Mouse (Mus musculus) CH12.LX (cell line): ENCODE measurements around the gene Irs3. TPM values are rescaled to one million over a fixed set of nuclear protein-coding genes. Genes with fewer than 3 reads are reported as not detected.
"Not testable (repeated sequence)": the region's sequence is repeated elsewhere in the genome, so short reads cannot be mapped to it uniquely, and the experiment has no call there.

Experiments used
- DNase-seq: peaks from one replicate; pipeline ENCODE4 v3.0.0-alpha.2; 2013; ENCODE audit errors: extremely low read depth
- H3K27ac ChIP-seq: 2 replicates; pipeline ENCODE4 v1.5.1; 2012; ENCODE audit warnings: low read depth, mild to moderate bottlenecking, control low read depth, moderate library complexity; ENCODE audit not compliant: insufficient read depth
- H3K27me3 ChIP-seq: replicated peaks from 2 replicates; pipeline ENCODE3; 2012; ENCODE audit warnings: inconsistent platforms
- H3K36me3 ChIP-seq, 2 experiments: replicated peaks in 1 of 2; 2 replicates each; pipeline versions ENCODE3 to v1.6.1; 2012; ENCODE audit warnings: inconsistent platforms in 1 of 2, low read length in 1 of 2, mild to moderate bottlenecking in 1 of 2, mixed read lengths in 1 of 2, moderate library complexity in 1 of 2; ENCODE audit not compliant: control insufficient read depth in 1 of 2, insufficient read depth in 1 of 2
- H3K4me1 ChIP-seq, 2 experiments: 2 replicates each; pipeline ENCODE4 v1.6.1; 2012; ENCODE audit warnings: inconsistent platforms in 1 of 2, moderate library complexity in 1 of 2; ENCODE audit not compliant: insufficient read depth in 2 of 2, control insufficient read depth in 1 of 2
- H3K4me2 ChIP-seq: 2 replicates; pipeline ENCODE4 v1.6.1; 2012; ENCODE audit warnings: low read depth, mild to moderate bottlenecking, control low read depth; ENCODE audit not compliant: poor library complexity, insufficient read depth, severe bottlenecking
- H3K4me3 ChIP-seq, 3 experiments: fragments of 150-350 bp in 1 of 3; sonication (generic) in 1 of 3; replicated peaks in 1 of 3; 2 replicates each; pipeline versions ENCODE3 to v1.5.1; 2011 to 2012; ENCODE audit warnings: low read depth in 2 of 3, low read length in 2 of 3, mild to moderate bottlenecking in 2 of 3, moderate library complexity in 2 of 3, control low read depth in 1 of 3, improper control_type of control experiment in 1 of 3, inconsistent platforms in 1 of 3, mixed read lengths in 1 of 3; ENCODE audit not compliant: poor library complexity in 1 of 3
- H3K79me2 ChIP-seq: replicated peaks from 2 replicates; pipeline ENCODE4 v1.6.1; 2012; ENCODE audit warnings: mild to moderate bottlenecking, moderate library complexity; ENCODE audit not compliant: control insufficient read depth, poor library complexity, insufficient read depth, severe bottlenecking; ENCODE audit errors: extremely low read depth
- H3K9ac ChIP-seq: 2 replicates; pipeline ENCODE4 v1.6.1; 2012; ENCODE audit warnings: low read depth, mild to moderate bottlenecking, control low read depth, moderate library complexity; ENCODE audit not compliant: insufficient read depth
- H3K9me3 ChIP-seq: replicated peaks from 2 replicates; pipeline ENCODE3; 2012; ENCODE audit warnings: low read length, inconsistent platforms, mixed read lengths
- BHLHE40 ChIP-seq: IDR thresholded peaks from 2 replicates; pipeline ENCODE4 v1.6.1; 2011; ENCODE audit warnings: mild to moderate bottlenecking, low read depth, low read length, improper control_type of control experiment
- CTCF ChIP-seq, 2 experiments: IDR thresholded peaks in 1 of 2; conservative IDR thresholded peaks in 1 of 2; 2 replicates each; pipeline ENCODE4 v1.5.1; 2011 to 2012; ENCODE audit warnings: low read depth in 2 of 2, low read length in 2 of 2, improper control_type of control experiment in 1 of 2, inconsistent platforms in 1 of 2, mild to moderate bottlenecking in 1 of 2, moderate library complexity in 1 of 2
- GABPA ChIP-seq: IDR thresholded peaks from 2 replicates; pipeline ENCODE4 v1.6.1; 2012; ENCODE audit warnings: low read depth, low read length, improper control_type of control experiment, inconsistent platforms; ENCODE audit not compliant: insufficient replicate concordance
- IRF4 ChIP-seq: IDR thresholded peaks from 2 replicates; pipeline ENCODE4 v1.6.1; 2014; ENCODE audit warnings: low read depth, mild to moderate bottlenecking, inconsistent platforms, low read length, improper control_type of control experiment
- JUN ChIP-seq: IDR thresholded peaks from 2 replicates; pipeline ENCODE4 v1.6.1; 2011; ENCODE audit warnings: low read depth, mild to moderate bottlenecking, low read length, improper control_type of control experiment, moderate library complexity; ENCODE audit not compliant: insufficient read depth
- MAFK ChIP-seq: IDR thresholded peaks from 2 replicates; pipeline ENCODE4 v1.6.1; 2011; ENCODE audit warnings: low read length, improper control_type of control experiment; ENCODE audit not compliant: insufficient replicate concordance
- MAX ChIP-seq: IDR thresholded peaks from 2 replicates; pipeline ENCODE4 v1.6.1; 2011; ENCODE audit warnings: low read length, improper control_type of control experiment
- MYC ChIP-seq: IDR thresholded peaks from 2 replicates; pipeline ENCODE4 v1.6.1; 2011; ENCODE audit warnings: low read depth, mild to moderate bottlenecking, improper control_type of control experiment, low read length
- NRF1 ChIP-seq: IDR thresholded peaks from 2 replicates; pipeline ENCODE4 v1.6.1; 2014; ENCODE audit warnings: low read depth, mild to moderate bottlenecking, inconsistent platforms, low read length, improper control_type of control experiment, moderate library complexity
- PAX5 ChIP-seq: IDR thresholded peaks from 2 replicates; pipeline ENCODE4 v1.6.1; 2012; ENCODE audit warnings: low read length, inconsistent platforms, mixed read lengths
- POLR2A ChIP-seq: IDR thresholded peaks from 2 replicates; pipeline ENCODE4 v1.6.1; 2011; ENCODE audit warnings: low read depth, mild to moderate bottlenecking, improper control_type of control experiment, low read length
- RAD21 ChIP-seq: IDR thresholded peaks from 2 replicates; pipeline ENCODE4 v1.6.1; 2011; ENCODE audit warnings: low read depth, mild to moderate bottlenecking, low read length, improper control_type of control experiment, moderate library complexity
- RCOR1 ChIP-seq: conservative IDR thresholded peaks from 2 replicates; pipeline ENCODE4 v1.6.1; 2012; ENCODE audit warnings: low read depth, mild to moderate bottlenecking, inconsistent platforms, low read length, improper control_type of control experiment
- SIN3A ChIP-seq: IDR thresholded peaks from 2 replicates; pipeline ENCODE4 v1.6.1; 2012; ENCODE audit warnings: low read length, improper control_type of control experiment, inconsistent platforms
- TCF12 ChIP-seq: IDR thresholded peaks from 2 replicates; pipeline ENCODE4 v1.6.1; 2014; ENCODE audit warnings: low read depth, mild to moderate bottlenecking, inconsistent platforms, low read length, improper control_type of control experiment
- UBTF ChIP-seq: IDR thresholded peaks from 2 replicates; pipeline ENCODE4 v1.6.1; 2012; ENCODE audit warnings: low read depth, mild to moderate bottlenecking, inconsistent platforms, low read length, improper control_type of control experiment, moderate library complexity
- USF2 ChIP-seq: conservative IDR thresholded peaks from 2 replicates; pipeline ENCODE4 v1.6.1; 2011; ENCODE audit warnings: low read depth, low read length, improper control_type of control experiment
- ZC3H11A ChIP-seq: IDR thresholded peaks from 2 replicates; pipeline ENCODE4 v1.6.1; 2012; ENCODE audit warnings: low read depth, mild to moderate bottlenecking, inconsistent platforms, low read length, improper control_type of control experiment
- ZMIZ1 ChIP-seq: IDR thresholded peaks from 2 replicates; pipeline ENCODE4 v1.6.1; 2012; ENCODE audit warnings: low read depth, mild to moderate bottlenecking, inconsistent platforms, low read length, improper control_type of control experiment
- dilution Hi-C: fragments of 300-500 bp; cut with MboI; formaldehyde crosslinking; loops from 2 replicates; pipeline ENCODE4 v1.14.3; 2020; ENCODE audit warnings: low sequenced_read_pairs; ENCODE audit not compliant: extremely low pct_unique_long_range_greater_than_20kb, extremely low pct_ligation_motif_present
- in situ Hi-C: fragments of 300-500 bp; cut with MboI; formaldehyde crosslinking; loops from 3 replicates; pipeline ENCODE4 v1.14.3; 2019; ENCODE audit warnings: low sequenced_read_pairs, low pct_ligation_motif_present, low pct_unique_long_range_greater_than_20kb, mixed read lengths
- polyA plus RNA-seq: library from polyadenylated mRNA; unstranded; fragments of >175 nt; gene quantifications from 2 replicates; pipeline ENCODE4 v1.2.1, GENCODE M21; 2012; ENCODE audit warnings: low read depth; ENCODE audit not compliant: insufficient read length
- total RNA-seq, 2 experiments: library from RNA; depleted of rRNA; stranded (reverse); fragments of 300-350 nt in 1 of 2; fragments of >200 nt in 1 of 2; gene quantifications; 2 replicates each; pipeline ENCODE4 v1.2.3; 2012 to 2014

Gene Irs3
- total and polyA plus RNA-seq, 3 experiments: not detected

GRCm38 (mm10) chr5:137615347-137615746, 30.2 kb downstream of the Irs3 start:
- Histone ChIP-seq H3K9me3 (no peaks in the 10 kb centered on the region), H3K79me2 (no peaks in the 10 kb centered on the region), H3K4me2 (no peak overlapping the region), H3K9ac (no peak overlapping the region), H3K27ac (no peak overlapping the region), H3K36me3 (peaks cover 0 to 2% of the 10 kb centered on the region in 2 experiments), H3K4me3 (no peak overlapping the region), H3K27me3 (peaks cover 1% of the 10 kb centered on the region), H3K4me1 (peaks cover 0 to 8% of the 10 kb centered on the region in 2 experiments; a peak in 2 of 4 replicates)
- in situ Hi-C loops (no loop called here), dilution Hi-C loops (no loop called here)
- TF ChIP-seq IRF4 (no peak), MAX (no peak), BHLHE40 (no peak), PAX5 (no peak), MAFK (no peak), JUN (no peak), RAD21 (no peak), SIN3A (no peak), TCF12 (no peak), NRF1 (no peak), RCOR1 (no peak), UBTF (no peak)
- DNase-seq: no peak

DNA sequence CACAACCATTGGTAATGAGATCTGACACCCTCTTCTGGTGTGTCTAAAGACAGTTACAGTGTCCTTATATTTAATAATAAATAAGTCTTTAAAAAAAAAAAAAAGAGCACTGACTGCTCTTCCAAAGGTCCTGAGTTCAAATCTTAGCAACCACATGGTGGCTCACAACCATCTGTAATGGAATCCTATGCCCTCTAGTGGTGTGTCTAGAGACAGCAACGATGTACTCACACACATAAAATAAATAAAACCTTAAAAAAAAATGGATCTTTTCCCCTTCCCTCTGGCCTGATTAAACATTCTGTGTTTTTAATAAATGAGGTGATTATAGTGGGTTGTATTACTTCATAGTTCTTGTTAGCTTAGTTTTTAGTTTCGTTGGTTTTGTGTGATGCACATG, 30.6 kb downstream of the Irs3 start:
- dilution Hi-C loops, in situ Hi-C loops, H3K79me2 ChIP-seq, H3K36me3 ChIP-seq, DNase-seq, H3K4me3 ChIP-seq, H3K27me3 ChIP-seq, H3K4me2 ChIP-seq, H3K9me3 ChIP-seq, H3K27ac ChIP-seq, H3K9ac ChIP-seq: not testable (repeated sequence)
- TF ChIP-seq CTCF (conservative IDR thresholded peaks at IDR 0.05 in 1 of 2, IDR thresholded peaks at IDR 0.05 in 1 of 2; ENCODE audit: low read depth in 2 of 2, low read length in 2 of 2) (peak in 1 of 2 experiments; percentile 43; a peak in 2 of 4 replicates), MYC (0 out of 2 replicates have a peak, but pooled peaks have one; percentile 31)
- H3K4me1 ChIP-seq: peaks cover 0 to 11% of the 10 kb centered on the region in 2 experiments; a peak in 2 of 4 replicates

DNA sequence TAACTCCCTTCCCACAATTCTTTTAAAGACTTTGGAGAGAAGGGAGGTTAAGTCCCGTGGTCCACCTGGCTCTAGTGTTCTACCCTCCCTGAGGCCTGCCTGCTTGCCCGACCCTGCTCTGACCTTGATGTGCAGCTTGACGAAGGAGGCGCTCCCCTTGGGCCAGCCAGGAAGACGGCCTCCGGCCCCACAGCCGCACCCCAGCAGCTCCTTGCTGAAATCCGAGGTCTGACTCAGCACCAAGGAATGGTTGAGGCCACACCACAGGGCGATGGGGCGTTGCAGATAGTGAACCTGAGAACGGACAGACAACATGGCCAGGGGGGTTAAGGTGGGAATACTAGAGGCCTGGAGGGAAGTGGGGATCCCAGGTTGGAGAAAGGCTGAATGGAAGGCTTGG, 32.0 kb downstream of the Irs3 start, which contains the start of gene Pcolce:
Gene Pcolce, minus strand, starts transcription at position 235 of the 400 bp plus-strand sequence.
- no peak within 1 kb of the TSS for H3K4me3 ChIP-seq
- TF ChIP-seq NRF1: no peak
- TF ChIP-seq ZC3H11A: no peak
- TF ChIP-seq GABPA: no peak
- no peak for TF ChIP-seq USF2
- TF ChIP-seq ZMIZ1: no peak
- TF ChIP-seq PAX5: no peak
- no peak for TF ChIP-seq POLR2A
- dilution Hi-C loops: no loop called here
- H3K9ac ChIP-seq: no peak within 1 kb of the TSS
- peaks cover 0 to 7% of the 10 kb centered on the region in 2 experiments for H3K36me3 ChIP-seq
- H3K27ac ChIP-seq: no peak within 1 kb of the TSS
- in situ Hi-C loops: no loop called here
- DNase-seq: no peak
- H3K4me1 ChIP-seq: peaks cover 0 to 11% of the 10 kb centered on the region in 2 experiments; a peak in 2 of 4 replicates
- H3K4me2 ChIP-seq: no peak within 1 kb of the TSS
- no peaks in the 10 kb centered on the region for H3K9me3 ChIP-seq
- no peaks in the 10 kb centered on the region for H3K79me2 ChIP-seq
- no peaks in the 10 kb centered on the region for H3K27me3 ChIP-seq
